Mouse (Mus musculus): ENCODE measurements around the gene Zfp36. TPM values are rescaled to one million over a fixed set of nuclear protein-coding genes. Genes with fewer than 3 reads are reported as not detected.

Zfp36 gene
- polyA plus RNA-seq, 1 experiment from 2014 or later, result 13.6 TPM

- no peaks in the 10 kb centered on the region for H3K9me3 ChIP-seq (replicated peaks)
- WGBS, result 49% methylated on average over 16 of the region's 16 CpGs
- no peak overlapping the region for H3K9ac ChIP-seq
- no peak overlapping the region; the same call in 1 of the 2 replicates for H3K27ac ChIP-seq
- H3K4me3 ChIP-seq, result no peak overlapping the region
- no peak overlapping the region for H3K4me2 ChIP-seq
- peaks cover 80% of the 10 kb centered on the region for H3K36me3 ChIP-seq
- H3K4me1 ChIP-seq (replicated peaks), result peaks cover 30% of the 10 kb centered on the region
- no peak for ATAC-seq (replicated peaks; ENCODE audit: insufficient number of reproducible peaks, insufficient read depth, low FRiP score, low read depth)
- no peaks in the 10 kb centered on the region for H3K27me3 ChIP-seq
These were observed 17.5 kb downstream of the Zfp36 start for GRCm38 (mm10) chr7:28362441-28363060.

GRCm38 (mm10) chr7:28361647-28362341 is 18.3 kb downstream of the Zfp36 start:
- no peak overlapping the region for H3K9ac ChIP-seq
- H3K36me3 ChIP-seq, result peaks cover 73% of the 10 kb centered on the region
- H3K9me3 ChIP-seq (replicated peaks), result no peaks in the 10 kb centered on the region
- no peak overlapping the region for H3K4me3 ChIP-seq
- H3K4me1 ChIP-seq (replicated peaks), result peaks cover 38% of the 10 kb centered on the region
- H3K4me2 ChIP-seq, result no peak overlapping the region
- WGBS, result 87% methylated on average over 20 of the region's 20 CpGs
- ATAC-seq (replicated peaks; ENCODE audit: insufficient number of reproducible peaks, insufficient read depth, low FRiP score, low read depth), result no peak
- no peak overlapping the region; the same call in 1 of the 2 replicates for H3K27ac ChIP-seq
- H3K27me3 ChIP-seq, result no peaks in the 10 kb centered on the region

- Histone ChIP-seq H3K36me3 (peaks cover 58% of the 10 kb centered on the region), H3K4me3 (no peak overlapping the region), H3K27ac (no peak overlapping the region), H3K4me1 (replicated peaks) (peaks cover 41% of the 10 kb centered on the region), H3K9ac (no peak overlapping the region), H3K9me3 (replicated peaks) (no peaks in the 10 kb centered on the region), H3K27me3 (no peaks in the 10 kb centered on the region), H3K4me2 (no peak overlapping the region)
- ATAC-seq (replicated peaks; ENCODE audit: insufficient number of reproducible peaks, insufficient read depth, low FRiP score, low read depth), result no peak
- 85% methylated on average over 6 of the region's 6 CpGs for WGBS
These were observed 19.8 kb downstream of the Zfp36 start for GRCm38 (mm10) chr7:28360291-28360690.

GRCm38 (mm10) chr7:28359854-28360253 is 20.2 kb downstream of the Zfp36 start:
- H3K36me3 ChIP-seq, result peaks cover 53% of the 10 kb centered on the region
- H3K4me1 ChIP-seq (replicated peaks), result peaks cover 41% of the 10 kb centered on the region
- no peak overlapping the region for H3K27ac ChIP-seq
- WGBS, result 79% methylated on average over 10 of the region's 10 CpGs
- H3K9me3 ChIP-seq (replicated peaks), result no peaks in the 10 kb centered on the region
- no peak overlapping the region for H3K9ac ChIP-seq
- H3K27me3 ChIP-seq, result no peaks in the 10 kb centered on the region
- H3K4me3 ChIP-seq, result no peak overlapping the region
- no peak for ATAC-seq (replicated peaks; ENCODE audit: insufficient number of reproducible peaks, insufficient read depth, low FRiP score, low read depth)
- no peak overlapping the region for H3K4me2 ChIP-seq

- H3K4me1 ChIP-seq (replicated peaks), result peaks cover 41% of the 10 kb centered on the region
- H3K27me3 ChIP-seq, result no peaks in the 10 kb centered on the region
- ATAC-seq (replicated peaks; ENCODE audit: insufficient number of reproducible peaks, insufficient read depth, low FRiP score, low read depth), result no peak
- 53% methylated on average over 7 of the region's 7 CpGs for WGBS
- peaks cover 51% of the 10 kb centered on the region for H3K36me3 ChIP-seq
- H3K4me2 ChIP-seq, result peak overlapping the region; percentile 17; the same call in 1 of the 2 replicates
- H3K9ac ChIP-seq, result peak overlapping the region; percentile 10; the same call in 1 of the 2 replicates
- no peak overlapping the region for H3K4me3 ChIP-seq
- peak overlapping the region; percentile 83 for H3K27ac ChIP-seq
- no peaks in the 10 kb centered on the region for H3K9me3 ChIP-seq (replicated peaks)
These were observed 21.6 kb downstream of the Zfp36 start for GRCm38 (mm10) chr7:28358431-28358830.

- WGBS, result 3% methylated on average over 5 of the region's 5 CpGs
- Histone ChIP-seq H3K27ac (peak overlapping the region; percentile 83), H3K4me3 (no peak overlapping the region), H3K27me3 (no peaks in the 10 kb centered on the region), H3K4me1 (replicated peaks) (peaks cover 41% of the 10 kb centered on the region), H3K4me2 (peak overlapping the region; percentile 17; the same call in 1 of the 2 replicates), H3K9ac (peak overlapping the region; percentile 10; the same call in 1 of the 2 replicates), H3K36me3 (peaks cover 53% of the 10 kb centered on the region), H3K9me3 (replicated peaks) (no peaks in the 10 kb centered on the region)
- peak; percentile 13; the same call in 1 of the 2 replicates for ATAC-seq (replicated peaks; ENCODE audit: insufficient number of reproducible peaks, insufficient read depth, low FRiP score, low read depth)
These were observed 22.1 kb downstream of the Zfp36 start for GRCm38 (mm10) chr7:28357984-28358383.

GRCm38 (mm10) chr7:28356981-28357380 is 23.1 kb downstream of the Zfp36 start:
- WGBS, result under 1% methylated on average over 5 of the region's 5 CpGs
- H3K4me1 ChIP-seq (replicated peaks), result peaks cover 38% of the 10 kb centered on the region
- no peak overlapping the region for H3K4me3 ChIP-seq
- H3K27me3 ChIP-seq, result no peaks in the 10 kb centered on the region
- H3K4me2 ChIP-seq, result no peak overlapping the region
- ATAC-seq (replicated peaks; ENCODE audit: insufficient number of reproducible peaks, insufficient read depth, low FRiP score, low read depth), result peak; percentile 67
- H3K27ac ChIP-seq, result peak overlapping the region; percentile 83
- peaks cover 56% of the 10 kb centered on the region for H3K36me3 ChIP-seq
- H3K9ac ChIP-seq, result 0 out of 2 replicates have a peak overlapping the region, but pooled peaks have one; percentile 5
- H3K9me3 ChIP-seq (replicated peaks), result no peaks in the 10 kb centered on the region

- Histone ChIP-seq H3K4me1 (replicated peaks) (peaks cover 43% of the 10 kb centered on the region), H3K27me3 (no peaks in the 10 kb centered on the region), H3K9me3 (replicated peaks) (no peaks in the 10 kb centered on the region), H3K9ac (no peak overlapping the region), H3K27ac (no peak overlapping the region), H3K4me2 (no peak overlapping the region), H3K36me3 (peaks cover 40% of the 10 kb centered on the region), H3K4me3 (no peak overlapping the region)
- ATAC-seq (replicated peaks; ENCODE audit: insufficient number of reproducible peaks, insufficient read depth, low FRiP score, low read depth), result no peak
- WGBS, result 85% methylated on average over 3 of the region's 3 CpGs
These were observed 24.8 kb downstream of the Zfp36 start for GRCm38 (mm10) chr7:28355221-28355620.

- 91% methylated on average over 3 of the region's 3 CpGs for WGBS
- no peak overlapping the region for H3K27ac ChIP-seq
These were observed 25.5 kb downstream of the Zfp36 start for GRCm38 (mm10) chr7:28354596-28354995.

GRCm38 (mm10) chr7:28354113-28354581 is 25.9 kb downstream of the Zfp36 start:
- ATAC-seq (replicated peaks; ENCODE audit: insufficient number of reproducible peaks, insufficient read depth, low FRiP score, low read depth), result no peak
- WGBS, result 86% methylated on average over 3 of the region's 3 CpGs
- no peak overlapping the region for H3K4me3 ChIP-seq
- H3K27ac ChIP-seq, result no peak overlapping the region
- H3K4me1 ChIP-seq (replicated peaks), result peaks cover 44% of the 10 kb centered on the region
- H3K4me2 ChIP-seq, result no peak overlapping the region
- peaks cover 30% of the 10 kb centered on the region for H3K36me3 ChIP-seq
- no peaks in the 10 kb centered on the region for H3K9me3 ChIP-seq (replicated peaks)
- H3K9ac ChIP-seq, result no peak overlapping the region
- no peaks in the 10 kb centered on the region for H3K27me3 ChIP-seq

More at GRCm38 (mm10) chr7:28354596-28354995, 25.5 kb downstream of the Zfp36 start:
- H3K4me3 ChIP-seq, result no peak overlapping the region
- H3K27me3 ChIP-seq, result no peaks in the 10 kb centered on the region
- no peak overlapping the region for H3K4me2 ChIP-seq
- no peak for ATAC-seq (replicated peaks; ENCODE audit: insufficient number of reproducible peaks, insufficient read depth, low FRiP score, low read depth)
- no peak overlapping the region for H3K9ac ChIP-seq
- no peaks in the 10 kb centered on the region for H3K9me3 ChIP-seq (replicated peaks)
- H3K4me1 ChIP-seq (replicated peaks), result peaks cover 42% of the 10 kb centered on the region
- peaks cover 34% of the 10 kb centered on the region for H3K36me3 ChIP-seq

- 90% methylated on average over 2 of the region's 2 CpGs for WGBS
- no peak overlapping the region for H3K4me3 ChIP-seq
- no peak for ATAC-seq (replicated peaks; ENCODE audit: insufficient number of reproducible peaks, insufficient read depth, low FRiP score, low read depth)
These were observed 26.8 kb downstream of the Zfp36 start for GRCm38 (mm10) chr7:28353267-28353666.

More at GRCm38 (mm10) chr7:28353267-28353666, 26.8 kb downstream of the Zfp36 start:
- Histone ChIP-seq H3K27me3 (no peaks in the 10 kb centered on the region), H3K36me3 (peaks cover 27% of the 10 kb centered on the region), H3K4me1 (replicated peaks) (peaks cover 35% of the 10 kb centered on the region), H3K9me3 (replicated peaks) (no peaks in the 10 kb centered on the region), H3K9ac (no peak overlapping the region), H3K27ac (no peak overlapping the region), H3K4me2 (no peak overlapping the region)
